Mouse (Mus musculus): ENCODE measurements at regions not wholly inside any gene's neighbourhood (a gene's known extent, or its start where the extent isn't known, plus 50 kb on each side); places are given as distances from the start of the nearest gene placed in this dataset.

DNA sequence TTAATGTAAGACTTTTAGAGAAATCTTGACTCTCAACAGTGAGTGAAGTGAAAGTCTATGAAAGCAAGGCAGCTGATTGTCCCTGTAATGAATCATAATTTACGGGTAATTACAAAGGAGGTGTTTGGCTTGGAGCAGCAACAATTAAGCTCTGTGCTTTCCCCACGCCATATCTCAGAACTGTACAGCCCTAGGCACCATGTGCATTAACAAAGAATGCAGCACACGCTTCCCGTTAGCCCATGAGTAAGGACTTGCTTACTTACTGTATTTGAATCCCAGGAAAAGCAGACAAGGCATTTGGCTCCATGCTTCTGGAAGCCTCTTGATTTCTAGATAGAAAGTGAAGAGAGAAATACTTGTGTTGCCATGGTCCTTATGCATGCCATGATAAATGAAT, 354.2 kb upstream of the Hs6st1 start:
- TF ChIP-seq MAFK (IDR thresholded peaks at IDR 0.05; ENCODE audit: insufficient read depth, low read depth, low read length) = no peak
- TF ChIP-seq HCFC1 (IDR thresholded peaks at IDR 0.05; ENCODE audit: borderline replicate concordance, insufficient read depth, low read length) = no peak
- TF ChIP-seq CHD2 (IDR thresholded peaks at IDR 0.05; ENCODE audit: low read depth, low read length) = no peak
- TF ChIP-seq ZC3H11A (IDR thresholded peaks at IDR 0.05; ENCODE audit: borderline replicate concordance, low read depth, low read length) = no peak
